Mouse (Mus musculus): ENCODE measurements around the gene Olfr1281. TPM values are rescaled to one million over a fixed set of nuclear protein-coding genes. Genes with fewer than 3 reads are reported as not detected.

Gene Olfr1281
- polyA plus RNA-seq, 1 experiment from 2014 or later, result not detected

- 88% methylated on average over 1 of the region's 1 CpGs for WGBS
- no peak within 1 kb of the TSS for H3K4me3 ChIP-seq (ENCODE audit: low read depth, low read length)
- H3K36me3 ChIP-seq (replicated peaks; ENCODE audit: control insufficient read depth, insufficient read depth, low read depth, low read length), result no peaks in the 10 kb centered on the region
- DNase-seq (ENCODE audit: low spot score), result no peak
- H3K9ac ChIP-seq (replicated peaks; ENCODE audit: low read length), result no peak within 1 kb of the TSS
- H3K4me1 ChIP-seq (ENCODE audit: control insufficient read depth, insufficient read depth, low read length), result no peaks in the 10 kb centered on the region
- H3K27me3 ChIP-seq (ENCODE audit: control insufficient read depth, insufficient read depth, low read length), result no peaks in the 10 kb centered on the region
- H3K4me2 ChIP-seq (ENCODE audit: low read depth, low read length), result no peak within 1 kb of the TSS
- no peak for ATAC-seq (replicated peaks; ENCODE audit: insufficient number of reproducible peaks, low FRiP score, low TSS enrichment, low read depth)
- H3K9me3 ChIP-seq (replicated peaks; ENCODE audit: control insufficient read depth, low read length), result no peaks in the 10 kb centered on the region
- H3K27ac ChIP-seq (replicated peaks; ENCODE audit: low read depth, low read length), result no peak within 1 kb of the TSS
Measured at GRCm38 (mm10) chr2:111375222-111375621, 48.9 kb downstream of the Olfr1281 start, which contains the start of gene Olfr1284. Gene Olfr1284, plus strand, starts transcription at chr2:111375522.

Other genes with a start within 250 kb of the Olfr1281 start
- not detected in 2 replicates for gene Gm13941, start 220.5 kb upstream of the Olfr1281 start, polyA plus RNA-seq (2014; fragmentation: Nextera tagmentation; extraction: Ambion mirVana)
- not detected in 2 replicates for gene Gm15130, start 173.6 kb upstream of the Olfr1281 start, polyA plus RNA-seq (2014; fragmentation: Nextera tagmentation; extraction: Ambion mirVana)
- gene 4930430A15Rik, start 96.9 kb upstream of the Olfr1281 start, polyA plus RNA-seq (2014; fragmentation: Nextera tagmentation; extraction: Ambion mirVana), result not detected in 2 replicates
- not detected in 2 replicates for gene Olfr1275, start 91.2 kb upstream of the Olfr1281 start, polyA plus RNA-seq (2014; fragmentation: Nextera tagmentation; extraction: Ambion mirVana)
- not detected in 2 replicates for gene Olfr1276, start 72.0 kb upstream of the Olfr1281 start, polyA plus RNA-seq (2014; fragmentation: Nextera tagmentation; extraction: Ambion mirVana)
- not detected in 2 replicates for gene Olfr1277, start 52.4 kb upstream of the Olfr1281 start, polyA plus RNA-seq (2014; fragmentation: Nextera tagmentation; extraction: Ambion mirVana)
- not detected in 2 replicates for gene Olfr1278, start 36.4 kb upstream of the Olfr1281 start, polyA plus RNA-seq (2014; fragmentation: Nextera tagmentation; extraction: Ambion mirVana)
- gene Olfr1279, start 25.9 kb upstream of the Olfr1281 start, polyA plus RNA-seq (2014; fragmentation: Nextera tagmentation; extraction: Ambion mirVana), result not detected in 2 replicates
- gene Olfr1280, start 12.5 kb upstream of the Olfr1281 start, polyA plus RNA-seq (2014; fragmentation: Nextera tagmentation; extraction: Ambion mirVana), result not detected in 2 replicates
- gene Olfr1282, start 9.6 kb downstream of the Olfr1281 start, polyA plus RNA-seq (2014; fragmentation: Nextera tagmentation; extraction: Ambion mirVana), result not detected in 2 replicates
- gene Olfr1283, start 40.3 kb downstream of the Olfr1281 start, polyA plus RNA-seq (2014; fragmentation: Nextera tagmentation; extraction: Ambion mirVana), result not detected in 2 replicates
- not detected in 2 replicates for gene Olfr1284, start 49.0 kb downstream of the Olfr1281 start, polyA plus RNA-seq (2014; fragmentation: Nextera tagmentation; extraction: Ambion mirVana)
- gene Olfr1286, start 96.6 kb downstream of the Olfr1281 start, polyA plus RNA-seq (2014; fragmentation: Nextera tagmentation; extraction: Ambion mirVana), result not detected in 2 replicates
- gene Olfr1287, start 122.6 kb downstream of the Olfr1281 start, polyA plus RNA-seq (2014; fragmentation: Nextera tagmentation; extraction: Ambion mirVana), result not detected in 2 replicates
- not detected in 2 replicates for gene Olfr1288, start 147.6 kb downstream of the Olfr1281 start, polyA plus RNA-seq (2014; fragmentation: Nextera tagmentation; extraction: Ambion mirVana)
- not detected in 2 replicates for gene Olfr1289, start 154.3 kb downstream of the Olfr1281 start, polyA plus RNA-seq (2014; fragmentation: Nextera tagmentation; extraction: Ambion mirVana)
- gene Olfr1290, start 167.3 kb downstream of the Olfr1281 start, polyA plus RNA-seq (2014; fragmentation: Nextera tagmentation; extraction: Ambion mirVana), result not detected in 2 replicates
- gene Olfr1291-ps1, start 170.7 kb downstream of the Olfr1281 start, polyA plus RNA-seq (2014; fragmentation: Nextera tagmentation; extraction: Ambion mirVana), result not detected in 2 replicates
- gene Olfr1293-ps, start 198.7 kb downstream of the Olfr1281 start, polyA plus RNA-seq (2014; fragmentation: Nextera tagmentation; extraction: Ambion mirVana), result not detected in 2 replicates
- gene Olfr1294, start 213.8 kb downstream of the Olfr1281 start, polyA plus RNA-seq (2014; fragmentation: Nextera tagmentation; extraction: Ambion mirVana), result not detected in 2 replicates
- gene Olfr1295, start 243.2 kb downstream of the Olfr1281 start, polyA plus RNA-seq (2014; fragmentation: Nextera tagmentation; extraction: Ambion mirVana), result not detected in 2 replicates

All from embryonic facial prominence, embryonic 11.5 days (tissue).